Mouse (Mus musculus): ENCODE measurements around the gene Sdr9c7. TPM values are rescaled to one million over a fixed set of nuclear protein-coding genes. Genes with fewer than 3 reads are reported as not detected.
"Not testable (repeated sequence)": the region's sequence is repeated elsewhere in the genome, so short reads cannot be mapped to it uniquely, and the experiment has no call there.

The Sdr9c7 gene
- total RNA-seq (2022), result not detected

DNA sequence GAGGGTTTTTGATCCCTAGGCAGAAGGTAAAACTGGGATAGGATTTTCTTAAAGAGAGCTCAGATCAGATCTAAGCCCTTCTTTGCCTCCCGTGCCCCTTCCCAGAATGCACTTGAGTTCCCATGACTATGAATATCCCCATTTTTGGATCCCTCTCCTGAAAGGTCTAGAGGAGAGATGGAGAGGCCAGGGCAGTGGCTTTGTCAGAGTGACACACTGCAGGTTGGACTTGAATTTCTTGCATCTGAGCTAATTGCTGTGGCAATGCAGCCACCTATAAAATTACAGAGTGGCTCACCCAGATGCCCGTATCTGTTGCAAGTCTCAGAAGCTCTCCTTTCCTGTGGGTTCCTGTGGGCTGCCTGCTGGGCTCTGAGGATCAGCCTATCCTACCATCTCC, at the start of gene Sdr9c7:
Gene Sdr9c7, plus strand, starts transcription at position 301 of the 400 bp plus-strand sequence.
- DNase-seq (ENCODE audit: low spot score in 2 of 2), result no peak

- no peak for DNase-seq (ENCODE audit: low spot score in 2 of 2)
Observed at GRCm38 (mm10) chr10:127849628-127850027, 48.7 kb upstream of the Sdr9c7 start, which contains the start of gene Rdh19. TSS of gene Rdh19 (plus strand) at chr10:127849928.

DNA sequence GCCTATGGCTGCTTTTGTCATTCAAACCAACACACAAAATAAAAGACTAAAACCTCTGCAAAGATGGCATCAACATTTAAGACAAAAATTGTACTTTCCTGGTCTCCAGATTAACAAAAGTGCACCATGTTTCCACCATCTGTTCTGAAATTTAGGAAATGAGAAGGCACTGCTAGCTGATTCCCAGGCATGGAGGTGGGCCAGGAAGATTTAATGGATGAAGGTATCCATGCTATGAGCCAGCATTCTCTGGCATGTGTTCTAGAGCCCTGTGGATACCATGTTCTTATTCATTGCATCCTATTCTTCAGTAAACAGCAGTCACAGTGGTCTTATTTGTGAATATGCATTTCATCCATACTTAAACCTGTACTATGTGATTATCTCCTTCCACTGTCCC, 41.9 kb upstream of the Sdr9c7 start:
- no peak for DNase-seq (ENCODE audit: low spot score in 2 of 2)

GRCm38 (mm10) chr10:127864931-127865330, 33.4 kb upstream of the Sdr9c7 start:
- no peak for DNase-seq (ENCODE audit: low spot score in 2 of 2)

- no peak for DNase-seq (ENCODE audit: low spot score in 2 of 2)
Observed at GRCm38 (mm10) chr10:127866232-127866631, 32.1 kb upstream of the Sdr9c7 start, which contains the start of gene Rdh16f2. TSS of gene Rdh16f2 (plus strand) at chr10:127866474.

GRCm38 (mm10) chr10:127872484-127872883, 25.8 kb upstream of the Sdr9c7 start:
- DNase-seq (ENCODE audit: low spot score in 2 of 2), result no peak

DNA sequence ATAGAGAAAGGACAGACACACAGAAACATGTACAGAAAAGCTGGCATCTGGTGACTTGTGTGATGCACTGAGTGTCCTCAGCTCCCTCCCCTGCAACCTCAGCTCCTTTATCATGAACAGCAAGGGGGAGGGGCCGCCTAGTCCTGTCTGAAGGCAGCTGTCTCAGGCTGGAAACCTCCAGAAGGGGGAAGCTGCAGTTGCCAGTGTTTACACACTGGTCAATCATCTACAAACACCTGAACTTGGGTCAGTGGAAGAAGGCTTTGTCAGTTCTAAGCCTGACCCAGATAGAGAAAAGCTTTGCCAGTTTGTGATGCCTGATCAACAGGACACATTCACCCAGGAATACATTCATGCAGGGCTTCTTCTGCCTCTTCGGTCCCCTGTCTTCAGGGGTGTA, 20.6 kb upstream of the Sdr9c7 start:
- DNase-seq (ENCODE audit: low spot score in 2 of 2), result no peak

GRCm38 (mm10) chr10:127878262-127879057, 19.9 kb upstream of the Sdr9c7 start:
- DNase-seq (ENCODE audit: low spot score in 2 of 2), result no peak

GRCm38 (mm10) chr10:127879155-127879688, 19.1 kb upstream of the Sdr9c7 start:
- DNase-seq (ENCODE audit: low spot score in 2 of 2), result no peak

DNA sequence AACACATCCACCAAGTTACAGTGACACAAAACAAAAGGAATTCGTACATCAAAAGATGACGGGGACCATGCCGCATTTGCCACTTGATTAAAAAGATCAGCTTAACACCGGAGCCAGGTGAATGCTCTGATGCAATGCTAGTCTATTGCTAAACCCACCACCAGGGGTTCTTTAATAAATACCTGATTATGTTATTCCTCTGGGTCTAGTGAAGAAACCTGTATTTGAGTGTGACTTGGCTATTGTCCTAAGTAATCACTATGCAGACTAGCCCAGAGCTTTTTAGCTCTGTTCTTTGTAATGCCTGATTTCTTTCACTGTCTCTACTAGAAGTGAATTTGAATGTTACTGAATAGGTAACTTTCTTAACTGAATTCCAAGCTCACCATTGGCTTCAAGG, 17.3 kb upstream of the Sdr9c7 start:
- no peak for DNase-seq (ENCODE audit: low spot score in 2 of 2)

DNA sequence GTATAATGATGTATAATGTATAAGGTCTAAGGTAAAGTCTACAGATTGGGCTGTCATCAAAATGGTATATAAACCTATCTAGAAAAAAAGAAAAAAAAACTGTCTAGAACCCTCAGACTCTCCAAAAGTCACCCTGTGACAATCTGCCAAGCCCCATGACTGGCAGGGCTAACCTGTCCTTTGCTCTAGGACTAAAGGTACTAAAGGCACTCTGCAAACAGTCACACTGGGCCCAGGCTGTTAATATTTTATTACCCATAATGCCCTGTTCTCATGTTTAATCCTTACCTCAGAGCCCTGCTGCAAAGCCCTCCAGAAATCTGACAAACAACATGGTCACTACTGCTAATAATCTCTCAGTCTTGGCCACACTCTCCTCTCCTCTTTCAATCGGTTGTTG, 11.8 kb upstream of the Sdr9c7 start:
- no peak for DNase-seq (ENCODE audit: low spot score in 2 of 2)

- no peak for DNase-seq (ENCODE audit: low spot score in 2 of 2)
Observed at GRCm38 (mm10) chr10:127886971-127887370, 11.3 kb upstream of the Sdr9c7 start.

DNA sequence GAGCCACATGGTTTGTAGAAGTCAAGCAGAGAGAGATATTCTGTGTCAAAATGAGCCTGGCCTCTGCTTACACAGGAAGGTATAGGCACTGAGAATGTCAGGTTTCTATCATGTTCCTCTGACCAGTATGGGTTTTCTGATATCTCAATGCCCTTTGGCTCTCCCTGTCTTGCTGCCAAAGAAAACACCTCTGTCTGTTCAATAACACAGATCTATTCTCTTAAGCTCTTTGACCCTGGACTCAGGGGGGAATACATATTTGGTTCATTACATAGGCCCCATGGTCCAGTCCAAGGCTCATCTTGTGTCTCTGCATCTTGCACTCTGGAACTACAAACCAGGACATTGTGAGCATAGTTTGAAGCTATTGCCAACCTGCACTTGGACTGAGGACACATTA, 9.7 kb upstream of the Sdr9c7 start, which contains the start of gene Rdh7:
Gene Rdh7, minus strand, starts transcription at position 213 of the 400 bp plus-strand sequence.
- DNase-seq (ENCODE audit: low spot score in 2 of 2), result no peak

DNA sequence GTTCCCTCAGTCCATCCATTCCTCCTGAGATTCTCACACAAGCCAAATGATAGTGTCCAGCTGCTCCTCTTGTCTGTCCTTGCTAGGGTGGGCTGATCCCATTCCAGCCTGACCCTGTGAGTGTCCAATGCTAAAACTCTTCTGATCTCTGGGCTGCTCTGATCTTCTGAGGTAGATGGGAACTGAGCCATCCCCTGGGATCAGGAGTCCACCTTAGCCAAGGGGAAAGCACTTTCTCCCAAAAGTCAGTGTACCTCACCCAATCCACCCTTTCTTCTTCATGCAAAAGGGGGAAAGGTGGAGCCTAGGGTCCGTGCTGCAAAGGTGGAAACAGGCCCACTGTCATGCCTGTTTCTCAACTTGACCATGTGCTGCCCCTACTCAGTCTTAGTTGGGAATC, 6.8 kb upstream of the Sdr9c7 start:
- DNase-seq (ENCODE audit: low spot score in 2 of 2), result no peak

- not testable (repeated sequence) for DNase-seq (ENCODE audit: low spot score in 2 of 2)
Observed at GRCm38 (mm10) chr10:127893163-127894022, 4.9 kb upstream of the Sdr9c7 start.

DNA sequence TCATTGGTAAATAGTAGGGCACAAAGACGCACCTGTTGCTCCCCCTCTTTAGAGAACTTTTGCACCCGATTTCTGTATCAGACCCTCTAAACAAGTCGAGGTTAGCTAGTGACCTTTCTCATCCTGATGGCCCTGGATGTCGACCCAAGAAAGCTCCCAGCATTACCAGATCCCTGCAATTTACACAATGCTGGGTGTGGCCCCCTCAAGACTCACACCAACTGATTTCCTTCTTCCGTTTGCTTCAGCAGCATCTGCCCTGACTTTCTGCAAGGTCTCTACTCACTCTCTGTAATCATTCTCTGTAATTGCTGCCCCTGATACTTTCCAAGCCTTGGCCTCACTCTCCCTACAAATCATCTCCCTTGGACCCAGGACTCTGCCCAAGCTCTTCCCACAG, 1.6 kb upstream of the Sdr9c7 start:
- no peak for DNase-seq (ENCODE audit: low spot score in 2 of 2)

GRCm38 (mm10) chr10:127897506-127897905, 812 bp upstream of the Sdr9c7 start:
- no peak for DNase-seq (ENCODE audit: low spot score in 2 of 2)

GRCm38 (mm10) chr10:127899783-127900182, 1.5 kb downstream of the Sdr9c7 start:
- DNase-seq (ENCODE audit: low spot score in 2 of 2), result no peak

DNA sequence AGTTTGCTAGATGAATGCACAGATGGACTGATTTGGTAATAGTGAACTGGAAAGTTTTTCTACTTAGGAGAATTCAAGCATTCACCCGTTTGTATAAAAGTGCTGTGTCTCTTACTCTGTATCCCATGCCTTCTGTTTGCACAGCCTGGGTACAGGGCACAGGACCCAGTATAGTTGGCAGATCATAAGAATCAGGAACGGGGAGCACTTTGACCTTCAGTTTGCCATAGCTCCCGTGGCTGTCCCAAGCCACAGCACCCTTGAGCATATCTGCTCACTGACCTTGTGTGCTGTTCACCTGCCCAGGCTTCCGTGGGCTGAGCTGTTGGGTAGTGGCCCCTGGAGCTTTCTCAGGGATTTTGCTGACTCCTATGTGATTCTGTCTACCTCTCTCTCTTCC, 3.4 kb downstream of the Sdr9c7 start:
- DNase-seq (ENCODE audit: low spot score in 2 of 2), result no peak

- DNase-seq (ENCODE audit: low spot score in 2 of 2), result no peak
Observed at GRCm38 (mm10) chr10:127903116-127903515, 4.8 kb downstream of the Sdr9c7 start.

GRCm38 (mm10) chr10:127904718-127905446, 6.6 kb downstream of the Sdr9c7 start:
- DNase-seq (ENCODE audit: low spot score in 2 of 2), result no peak

Data from gastrocnemius, adult 8-10 months (tissue).